Mouse (Mus musculus) embryonic stem cell, embryonic (primary cell): ENCODE results near the gene Selenow.

ENCODE experiments used
- CTCF ChIA-PET, 4 experiments: fragments of 300-600 bp in 2 of 4; fragments of 350-600 bp in 2 of 4; sonication (Branson Sonifier 250); formaldehyde crosslinking; loops; one replicate each; lab custom pipeline; 2022; ENCODE audit warnings: inconsistent platforms in 2 of 4; lab: Charles Lee
- POLR2A ChIA-PET, 4 experiments: fragments of 300-600 bp in 2 of 4; fragments of 350-600 bp in 2 of 4; sonication (Branson Sonifier 250); formaldehyde crosslinking; loops; one replicate each; lab custom pipeline; 2022; ENCODE audit warnings: antibody characterized with exemption in 4 of 4, inconsistent platforms in 1 of 4; lab: Charles Lee

Selenow gene

DNA sequence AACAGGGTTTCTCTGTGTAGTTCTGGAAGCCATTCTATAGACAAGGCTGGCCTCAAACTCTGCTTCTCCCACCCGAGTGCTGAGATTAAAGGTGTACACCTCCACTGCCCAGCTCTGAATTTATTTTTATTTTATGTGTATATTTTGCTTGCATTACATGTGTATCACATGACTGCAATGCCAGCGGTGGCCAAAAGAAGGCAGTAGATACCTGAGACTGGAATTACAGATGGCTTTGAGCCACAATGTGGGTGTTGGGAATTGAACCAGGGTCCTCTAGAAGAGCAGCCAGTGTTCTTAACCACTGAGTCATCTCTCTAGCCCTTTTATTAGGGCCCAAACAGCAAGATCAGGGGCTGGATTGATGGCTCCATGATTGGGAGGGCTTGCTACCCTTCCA is 8.3 kb upstream of the Selenow start:
- POLR2A ChIA-PET: interaction anchor here in 3 of 4 experiments (0.6 to 1.7 kb wide), 11 partner anchors 9 to 433 kb away, joined by 3 to 6 read pairs (median 3); partner anchors contain the start of gene Dhx34 (in 1 of the 3)
- CTCF ChIA-PET: interaction anchor here (0.6 to 2.6 kb wide), 30 partner anchors 8 to 1235 kb away, joined by 3 to 16 read pairs (median 4); partner anchors contain the start of genes Ehd2 (in 3 of the 4), Meis3 (in 1 of the 4), Napa (in 1 of the 4) and Slc8a2 (in 1 of the 4)

DNA sequence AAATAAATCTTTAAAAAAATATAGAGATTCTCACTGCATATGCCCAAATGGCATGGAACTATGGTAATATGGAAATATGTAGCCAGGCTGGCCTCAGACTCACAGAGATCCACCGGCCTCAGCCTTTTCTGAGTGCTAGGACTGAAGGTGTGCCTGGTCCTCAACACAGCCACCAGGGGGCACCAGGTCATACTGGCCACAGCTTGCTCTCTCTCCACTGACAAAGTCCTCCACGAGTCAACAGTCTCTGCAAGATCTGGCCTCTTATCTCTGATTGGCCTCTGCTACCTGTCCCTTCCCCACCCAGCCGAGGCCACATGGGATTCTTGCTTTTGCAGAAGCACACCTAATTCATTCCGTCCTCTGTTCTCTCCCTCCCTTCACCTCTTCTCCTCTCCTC is 7.7 kb upstream of the Selenow start:
- CTCF ChIA-PET: interaction anchor here (0.5 to 2.6 kb wide), 30 partner anchors 8 to 333 kb away, joined by 3 to 19 read pairs (median 4); partner anchors contain the start of genes Ehd2 (in 2 of the 4), Meis3 (in 1 of the 4), Napa (in 1 of the 4) and Slc8a2 (in 1 of the 4)
- POLR2A ChIA-PET: interaction anchor here in 3 of 4 experiments (0.9 to 1.7 kb wide), 9 partner anchors 9 to 292 kb away, joined by 3 to 6 read pairs (median 4); partner anchors contain the start of genes Dhx34 (in 1 of the 3) and Napa (in 1 of the 3)

- CTCF ChIA-PET: interaction anchor here in 3 of 4 experiments (0.5 to 1.8 kb wide), 6 partner anchors 8 to 208 kb away, joined by 3 to 10 read pairs (median 3); partner anchors contain the start of gene Slc8a2 (in 1 of the 3)
Observed at GRCm38 (mm10) chr7:15921796-15922195, 406 bp downstream of the Selenow start.

DNA sequence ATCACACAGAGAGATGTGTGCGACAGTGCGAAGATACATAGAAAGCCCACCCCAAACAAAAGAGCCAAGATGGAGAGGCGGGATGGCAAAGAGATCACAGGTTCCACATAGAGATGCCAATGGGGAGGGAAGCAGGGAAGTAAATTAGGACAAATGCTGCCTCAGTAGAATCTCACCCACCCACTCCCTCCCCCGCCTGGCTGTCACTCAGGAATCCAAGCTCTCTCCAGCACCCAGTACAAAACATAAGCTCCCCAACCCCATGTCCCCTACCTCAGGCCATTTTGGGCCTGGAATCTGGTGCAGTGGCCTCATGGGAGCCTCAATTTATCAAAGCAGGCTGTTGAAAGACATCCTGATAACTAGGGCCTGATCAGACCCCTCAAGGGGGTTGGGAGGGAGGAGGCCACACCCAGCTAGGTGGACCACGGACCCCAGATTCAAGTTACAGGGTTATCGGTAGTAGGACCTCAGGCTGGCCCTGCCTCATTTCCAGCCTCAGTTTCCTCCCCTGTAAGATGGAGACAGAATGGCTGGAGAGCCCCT is 1.5 kb downstream of the Selenow start:
- CTCF ChIA-PET: interaction anchor here in 3 of 4 experiments (0.6 to 1.8 kb wide), 6 partner anchors 8 to 345 kb away, joined by 3 to 10 read pairs (median 3); no protein-coding TSS in a partner anchor
- POLR2A ChIA-PET: interaction anchor here in 2 of 4 experiments (1.0 to 2.5 kb wide), 11 partner anchors 9 to 365 kb away, joined by 3 to 13 read pairs (median 4); partner anchors contain the start of genes Ccdc9 (in 1 of the 2) and Nop53 (in 1 of the 2)

More at GRCm38 (mm10) chr7:15921796-15922195, 406 bp downstream of the Selenow start:
- POLR2A ChIA-PET: interaction anchor here (0.5 to 2.5 kb wide), 27 partner anchors 8 to 364 kb away, joined by 3 to 13 read pairs (median 4); partner anchors contain the start of genes Nop53 (in 2 of the 4), Ccdc9 (in 1 of the 4) and Napa (in 1 of the 4)

GRCm38 (mm10) chr7:15919947-15920346 is 2.3 kb downstream of the Selenow start:
- CTCF ChIA-PET: no interaction called here
- POLR2A ChIA-PET: interaction anchor here in 2 of 4 experiments (0.5 to 2.2 kb wide), 5 partner anchors 8 to 55 kb away, joined by 3 to 6 read pairs (median 4); no protein-coding TSS in a partner anchor

GRCm38 (mm10) chr7:15918371-15918770 is 3.8 kb downstream of the Selenow start:
- ChIA-PET POLR2A (interaction anchor here in 2 of 4 experiments (0.8 to 1.6 kb wide), 3 partner anchors 10 to 126 kb away, joined by 3 read pairs; no protein-coding TSS in a partner anchor), CTCF (interaction anchor here in 1 of 4 experiments (1.1 to 1.4 kb wide), 2 partner anchors 30 to 34 kb away, joined by 3 to 4 read pairs; no protein-coding TSS in a partner anchor)

GRCm38 (mm10) chr7:15916996-15917395 is 5.2 kb downstream of the Selenow start:
- POLR2A ChIA-PET: interaction anchor here in 1 of 4 experiments (1.3 kb wide), 1 partner anchor 9 kb away, joined by 3 read pairs; no protein-coding TSS in a partner anchor
- CTCF ChIA-PET: interaction anchor here in 1 of 4 experiments (0.7 kb wide), 1 partner anchor 1115 kb away, joined by 3 read pairs; no protein-coding TSS in a partner anchor

- CTCF ChIA-PET: interaction anchor here in 1 of 4 experiments (0.6 kb wide), 1 partner anchor 77 kb away, joined by 3 read pairs; the partner anchor contains the start of gene Obox6
- POLR2A ChIA-PET: interaction anchor here in 1 of 4 experiments (1.3 to 1.4 kb wide), 2 partner anchors 9 to 20 kb away, joined by 3 to 4 read pairs; no protein-coding TSS in a partner anchor
Observed at GRCm38 (mm10) chr7:15916134-15916723, 6.0 kb downstream of the Selenow start.

- CTCF ChIA-PET: interaction anchor here in 1 of 4 experiments (1.0 kb wide), 1 partner anchor 272 kb away, joined by 3 read pairs; no protein-coding TSS in a partner anchor
- POLR2A ChIA-PET: interaction anchor here in 1 of 4 experiments (1.3 to 1.4 kb wide), 2 partner anchors 10 to 20 kb away, joined by 3 to 4 read pairs; no protein-coding TSS in a partner anchor
Observed at GRCm38 (mm10) chr7:15915695-15916094, 6.5 kb downstream of the Selenow start.

- POLR2A ChIA-PET: interaction anchor here in 1 of 4 experiments (1.4 kb wide), 1 partner anchor 21 kb away, joined by 4 read pairs; no protein-coding TSS in a partner anchor
- CTCF ChIA-PET: interaction anchor here in 3 of 4 experiments (0.5 to 1.1 kb wide), 5 partner anchors 10 to 273 kb away, joined by 3 to 4 read pairs (median 3); partner anchors contain the start of gene Meis3 (in 1 of the 3)
Observed at GRCm38 (mm10) chr7:15914751-15915150, 7.5 kb downstream of the Selenow start.

GRCm38 (mm10) chr7:15914252-15914651 is 8.0 kb downstream of the Selenow start:
- ChIA-PET CTCF (interaction anchor here in 2 of 4 experiments (0.5 to 1.2 kb wide), 4 partner anchors 8 to 260 kb away, joined by 3 to 6 read pairs (median 3); partner anchors contain the start of genes Meis3 (in 1 of the 2) and Selenow (in 1 of the 2)), POLR2A (interaction anchor here in 1 of 4 experiments (0.7 kb wide), 1 partner anchor 134 kb away, joined by 3 read pairs; no protein-coding TSS in a partner anchor)

- POLR2A ChIA-PET: interaction anchor here (0.6 to 1.8 kb wide), 17 partner anchors 9 to 351 kb away, joined by 3 to 11 read pairs (median 4); partner anchors contain the start of genes Selenow (in 4 of the 4) and Slc8a2 (in 1 of the 4)
Observed at GRCm38 (mm10) chr7:15912183-15912582, 10.0 kb downstream of the Selenow start.

GRCm38 (mm10) chr7:15910521-15910920 is 11.7 kb downstream of the Selenow start:
- ChIA-PET POLR2A (interaction anchor here in 1 of 4 experiments (0.6 kb wide), 1 partner anchor 1929 kb away, joined by 3 read pairs; no protein-coding TSS in a partner anchor), CTCF (no interaction called here)

More at GRCm38 (mm10) chr7:15912183-15912582, 10.0 kb downstream of the Selenow start:
- CTCF ChIA-PET: interaction anchor here (0.5 to 2.0 kb wide), 64 partner anchors 9 to 1372 kb away, joined by 3 to 23 read pairs (median 4); partner anchors contain the start of genes Crxos (in 3 of the 4), Selenow (in 2 of the 4), Ehd2 (in 1 of the 4) and Inafm1 (in 1 of the 4)

DNA sequence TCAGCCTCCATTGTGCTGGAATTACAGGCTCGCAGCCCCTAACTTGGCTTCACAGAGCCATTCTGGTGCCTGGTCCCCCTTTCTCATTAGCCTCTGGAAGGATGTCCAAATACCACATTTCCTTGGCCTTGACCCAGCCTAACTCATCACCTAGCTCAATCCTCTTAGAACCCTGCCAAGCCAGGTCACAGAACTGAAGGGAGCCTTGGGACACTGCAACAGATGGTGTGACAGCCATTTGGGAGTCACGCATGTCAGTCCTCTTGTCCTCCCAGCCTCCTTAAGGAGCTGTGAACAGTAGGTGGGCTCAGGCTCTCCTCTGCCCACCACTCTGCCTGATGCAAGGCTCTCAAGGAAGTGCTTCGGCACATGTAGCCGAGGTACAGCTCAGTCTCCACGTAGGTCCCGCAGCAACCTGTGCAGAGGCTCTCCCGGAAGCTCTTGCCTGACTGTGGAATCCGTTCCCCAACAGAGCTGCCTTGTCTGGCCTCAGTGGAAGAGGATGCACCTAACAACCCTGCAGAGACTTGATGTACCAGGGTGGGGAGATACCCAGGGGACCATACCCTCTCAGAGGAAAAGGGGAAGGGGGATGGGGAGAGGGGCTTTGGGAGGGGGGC is 14.1 kb downstream of the Selenow start:
- POLR2A ChIA-PET: interaction anchor here in 3 of 4 experiments (0.6 to 2.3 kb wide), 10 partner anchors 11 to 899 kb away, joined by 3 to 9 read pairs (median 4); partner anchors contain the start of genes Selenow (in 2 of the 3), Nop53 (in 1 of the 3) and Slc8a2 (in 1 of the 3)
- CTCF ChIA-PET: interaction anchor here (0.6 to 1.2 kb wide), 8 partner anchors 20 to 144 kb away, joined by 3 to 5 read pairs (median 3); no protein-coding TSS in a partner anchor

DNA sequence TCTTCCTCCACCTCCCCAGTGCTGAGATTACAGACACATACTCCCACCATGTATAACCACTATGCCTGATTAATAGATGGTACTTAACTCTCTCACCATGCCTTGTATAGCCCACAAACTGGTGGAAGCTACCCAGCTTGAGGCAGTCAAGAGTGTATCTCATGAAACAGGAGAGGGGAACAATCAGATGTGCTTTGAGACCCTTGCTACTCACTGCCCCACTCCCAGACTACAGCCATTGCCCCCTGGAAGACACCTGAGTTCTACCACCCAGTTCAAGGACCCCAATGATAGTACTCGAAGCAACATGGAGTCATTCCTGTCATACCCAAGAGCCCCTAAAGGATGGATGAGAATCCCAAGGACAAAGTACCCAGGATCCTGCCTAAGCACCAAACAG is 15.6 kb downstream of the Selenow start:
- ChIA-PET CTCF (interaction anchor here in 1 of 4 experiments (0.5 kb wide), 1 partner anchor 68 kb away, joined by 3 read pairs; no protein-coding TSS in a partner anchor), POLR2A (interaction anchor here in 1 of 4 experiments (1.6 kb wide), 1 partner anchor 144 kb away, joined by 3 read pairs; no protein-coding TSS in a partner anchor)

DNA sequence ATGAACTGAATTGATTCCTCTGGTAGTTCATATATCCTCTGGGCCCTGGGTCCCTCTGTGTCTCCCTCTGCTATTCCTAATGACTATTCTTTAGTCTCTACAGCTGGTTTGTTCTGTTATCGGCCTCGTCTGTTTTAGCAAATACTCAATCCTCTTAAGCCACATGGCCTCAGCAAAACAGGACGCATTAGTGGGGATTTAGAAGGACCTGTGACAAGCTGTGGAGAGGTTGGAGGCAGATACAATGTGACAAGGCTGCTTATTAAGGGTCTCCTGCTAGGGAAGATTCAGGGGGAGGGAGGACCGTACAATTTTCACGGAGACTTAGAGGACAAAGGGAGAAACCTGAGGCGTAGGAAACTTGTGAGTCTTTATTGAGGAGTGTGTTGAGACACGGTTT is 16.3 kb downstream of the Selenow start:
- ChIA-PET CTCF (interaction anchor here in 1 of 4 experiments (0.6 kb wide), 1 partner anchor 67 kb away, joined by 6 read pairs; no protein-coding TSS in a partner anchor), POLR2A (interaction anchor here in 2 of 4 experiments (0.6 to 1.6 kb wide), 2 partner anchors 10 to 145 kb away, joined by 3 read pairs; no protein-coding TSS in a partner anchor)
